Mouse (Mus musculus) liver, embryonic 12.5 days (tissue): ENCODE measurements around the gene Tmem60. TPM values are rescaled to one million over a fixed set of nuclear protein-coding genes. Genes with fewer than 3 reads are reported as not detected.
A peak's percentile ranks its signal among the peaks of the same experiment; 100 is the strongest.

Experiments
- ATAC-seq: fragments of 200-750 bp; cut with Nextera tagmentation; 2 replicates; pipeline ENCODE4 v1.8.0; 2017; ENCODE audit warnings: moderate number of reproducible peaks, mild to moderate bottlenecking, moderate library complexity
- H3K27ac ChIP-seq: fragments of 300-500 bp; sonication (generic); 2 replicates; pipeline ENCODE4 v1.5.1; 2016; ENCODE audit warnings: mild to moderate bottlenecking
- H3K27me3 ChIP-seq: fragments of 300-500 bp; sonication (generic); replicated peaks from 2 replicates; pipeline ENCODE4 v1.6.1; 2016; ENCODE audit warnings: mild to moderate bottlenecking, moderate library complexity
- H3K36me3 ChIP-seq: fragments of 300-500 bp; sonication (generic); 2 replicates; pipeline ENCODE4 v1.6.1; 2016; ENCODE audit warnings: mild to moderate bottlenecking, moderate library complexity
- H3K4me1 ChIP-seq: fragments of 300-500 bp; sonication (generic); 2 replicates; pipeline ENCODE4 v1.6.1; 2016
- H3K4me2 ChIP-seq: fragments of 300-500 bp; sonication (generic); 2 replicates; pipeline ENCODE4 v1.6.1; 2016; ENCODE audit warnings: mild to moderate bottlenecking, moderate library complexity
- H3K4me3 ChIP-seq: fragments of 300-500 bp; sonication (generic); 2 replicates; pipeline ENCODE4 v1.5.1; 2016; ENCODE audit warnings: mild to moderate bottlenecking, moderate library complexity
- H3K9ac ChIP-seq: fragments of 300-500 bp; sonication (generic); 2 replicates; pipeline ENCODE4 v1.6.1; 2016; ENCODE audit warnings: mild to moderate bottlenecking, moderate library complexity
- H3K9me3 ChIP-seq: fragments of 300-500 bp; sonication (generic); replicated peaks from 2 replicates; pipeline ENCODE4 v1.6.1; 2016; ENCODE audit warnings: mild to moderate bottlenecking, moderate library complexity
- WGBS: fragments of 180-500 bp; shearing (Covaris S2); methylation state at CpG from one replicate; pipeline ENCODE4 v1.1.7; 2016; ENCODE audit not compliant: insufficient replicate concordance; 5-methylcytosine and 5-hydroxymethylcytosine counted together
- polyA plus RNA-seq: library from polyadenylated mRNA; unstranded; fragments of >200 nt; fragmentation: Nextera tagmentation; extraction: Ambion mirVana; gene quantifications from 2 replicates; pipeline ENCODE4 v1.2.1, GENCODE M21; 2016

The Tmem60 gene
- polyA plus RNA-seq, result 38.2 and 42.6 TPM in 2 replicates

DNA sequence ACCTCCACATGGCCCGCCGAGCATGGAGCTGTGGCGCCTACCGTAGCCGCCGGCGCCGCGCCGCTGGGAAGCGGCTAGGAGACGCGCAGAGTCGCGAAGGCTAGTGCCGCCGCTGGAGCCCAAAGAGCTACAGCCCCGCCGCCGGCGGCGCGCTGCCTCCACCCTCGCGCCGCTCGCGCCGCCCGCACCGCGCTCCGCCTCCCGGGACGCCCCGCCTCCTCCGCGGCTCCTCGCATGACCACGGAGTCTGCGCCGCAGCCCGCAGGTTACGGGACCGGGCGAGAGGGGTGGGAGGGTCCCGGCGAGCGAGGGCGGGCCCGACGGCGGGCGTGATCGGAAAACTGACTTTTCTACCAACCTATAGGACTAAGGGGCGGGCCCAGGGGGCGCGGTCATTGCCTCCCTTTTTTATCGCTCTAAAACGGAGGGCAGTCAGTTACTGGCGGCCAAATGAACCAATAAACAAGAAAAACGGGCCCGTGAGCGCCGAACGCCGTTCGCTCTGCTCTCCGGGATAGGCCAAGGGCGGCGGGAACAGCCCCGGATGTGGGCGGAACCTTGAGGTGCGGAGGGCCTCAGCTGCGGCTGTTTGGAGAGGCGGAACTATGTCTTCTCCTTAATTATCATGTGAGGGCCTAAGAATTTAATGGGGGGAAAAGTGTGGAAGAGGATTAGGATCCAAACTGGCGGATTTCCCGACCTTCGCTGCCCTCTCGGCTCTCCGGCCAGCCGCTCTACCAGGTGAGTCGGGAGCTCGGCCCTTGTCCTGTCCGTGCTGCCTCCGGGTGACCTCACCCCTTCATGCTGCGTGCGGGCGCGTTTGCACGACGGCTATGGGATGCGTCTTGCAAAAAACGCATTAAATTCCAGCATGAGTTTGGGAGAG, at the start of gene Tmem60, which contains the start of gene Phtf2:
Gene Tmem60, plus strand, starts transcription at position 277 of the 886 bp plus-strand sequence.
Gene Phtf2, minus strand, starts transcription at position 210 of the 886 bp plus-strand sequence.
- peak; percentile 98 for ATAC-seq
- Histone ChIP-seq H3K27me3 (no peaks in the 10 kb centered on the region), H3K4me2 (peak within 1 kb of the TSS; percentile 90), H3K4me3 (peak within 1 kb of the TSS; percentile 91), H3K27ac (peak within 1 kb of the TSS; percentile 97), H3K9ac (peak within 1 kb of the TSS; percentile 93), H3K36me3 (peaks cover 16% of the 10 kb centered on the region), H3K4me1 (peaks cover 57% of the 10 kb centered on the region), H3K9me3 (no peaks in the 10 kb centered on the region)
- 1% methylated on average over 68 of the region's 94 CpGs for WGBS

DNA sequence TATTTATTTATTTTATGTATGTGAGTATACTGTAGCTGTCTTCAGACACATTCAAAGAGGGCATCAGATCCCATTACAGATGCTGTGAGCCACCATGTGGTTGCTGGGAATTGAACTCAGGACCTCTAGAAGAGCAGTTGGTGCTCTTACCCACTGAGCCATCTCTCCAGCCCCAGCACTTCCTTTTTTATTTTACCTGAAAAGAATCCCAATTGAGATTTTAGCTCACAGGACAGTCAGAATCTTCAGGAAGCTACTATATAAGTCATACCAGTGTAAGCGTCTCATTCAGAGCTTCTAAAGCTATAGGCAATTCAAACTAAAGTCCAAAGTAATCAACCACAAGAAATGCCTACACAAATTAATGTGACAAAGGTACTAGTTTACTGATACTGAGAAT, 47.6 kb upstream of the Tmem60 start:
- Histone ChIP-seq H3K4me3 (no peak overlapping the region), H3K9ac (no peak overlapping the region), H3K27ac (no peak overlapping the region), H3K9me3 (no peaks in the 10 kb centered on the region), H3K27me3 (no peaks in the 10 kb centered on the region), H3K36me3 (peaks cover 8% of the 10 kb centered on the region; the same call in 1 of the 2 replicates), H3K4me1 (no peaks in the 10 kb centered on the region), H3K4me2 (no peak overlapping the region)
- no peak for ATAC-seq
- 81% methylated on average over 1 of the region's 1 CpGs for WGBS

DNA sequence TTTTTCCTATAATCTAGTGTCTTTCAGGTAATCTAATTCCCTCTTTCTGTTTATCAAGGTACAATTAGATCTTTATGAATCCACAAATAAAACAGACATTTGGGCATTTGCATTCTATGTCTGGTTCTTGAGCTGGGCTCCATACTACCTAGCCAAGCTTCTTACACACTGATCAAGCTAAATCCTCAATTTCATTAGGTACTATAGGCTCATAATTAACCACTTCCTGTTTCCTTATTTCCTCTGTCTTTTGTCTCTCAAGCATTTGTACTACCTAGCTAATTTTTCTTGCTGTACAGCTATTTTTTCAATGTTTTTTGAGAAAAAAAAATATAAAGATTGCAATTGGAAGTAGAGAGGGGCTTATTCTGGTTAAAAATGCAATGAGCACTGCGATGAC, 44.9 kb upstream of the Tmem60 start:
- Histone ChIP-seq H3K4me3 (no peak overlapping the region), H3K9ac (no peak overlapping the region), H3K4me2 (no peak overlapping the region), H3K27me3 (no peaks in the 10 kb centered on the region), H3K36me3 (peaks cover 8% of the 10 kb centered on the region; the same call in 1 of the 2 replicates), H3K27ac (no peak overlapping the region), H3K9me3 (no peaks in the 10 kb centered on the region), H3K4me1 (no peaks in the 10 kb centered on the region)
- no peak for ATAC-seq
- WGBS, result 92% methylated on average over 1 of the region's 1 CpGs

DNA sequence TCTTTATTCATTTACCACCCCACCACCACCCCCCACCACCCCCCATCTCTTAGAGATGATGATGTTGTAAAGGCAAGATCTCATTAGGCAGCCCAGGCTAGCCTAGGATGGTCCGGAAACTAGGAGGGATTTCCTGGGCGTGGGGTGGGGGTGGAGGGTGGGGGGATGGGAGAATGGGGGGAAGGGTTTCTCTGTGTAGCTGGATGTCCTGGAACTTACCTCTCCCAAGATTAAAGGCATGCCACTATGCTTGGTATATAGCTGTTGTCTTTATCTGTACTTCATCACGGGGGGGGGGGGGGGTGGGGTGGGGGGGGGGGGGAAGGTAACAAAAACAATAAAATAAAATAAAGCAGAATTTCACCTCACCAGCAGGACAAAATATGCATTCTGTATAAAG, 38.6 kb upstream of the Tmem60 start:
- no peaks in the 10 kb centered on the region for H3K9me3 ChIP-seq
- H3K27ac ChIP-seq, result no peak overlapping the region
- H3K9ac ChIP-seq, result no peak overlapping the region
- no peaks in the 10 kb centered on the region for H3K27me3 ChIP-seq
- H3K4me3 ChIP-seq, result no peak overlapping the region
- H3K36me3 ChIP-seq, result no peaks in the 10 kb centered on the region
- WGBS, result 54% methylated on average over 2 of the region's 3 CpGs
- ATAC-seq, result no peak
- no peak overlapping the region for H3K4me2 ChIP-seq
- H3K4me1 ChIP-seq, result peaks cover 25% of the 10 kb centered on the region

DNA sequence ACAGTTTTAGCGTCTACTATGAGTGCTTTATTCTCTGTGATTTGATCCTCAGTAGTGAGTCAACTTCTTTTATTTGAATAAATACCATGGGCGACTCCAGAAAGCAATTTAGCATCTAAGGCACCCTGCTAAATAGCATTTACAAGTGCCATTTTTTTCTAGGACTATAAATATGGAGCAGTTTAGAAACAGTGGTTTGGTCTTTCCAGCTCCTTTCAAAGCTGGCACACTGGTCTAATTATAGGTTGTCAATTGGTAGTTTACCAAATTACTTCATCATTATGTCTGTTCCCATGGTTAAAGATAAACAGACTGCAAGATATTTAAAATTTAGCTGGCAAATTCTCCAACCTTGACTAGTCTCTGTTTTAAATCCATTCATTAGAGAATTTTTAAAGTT, 38.2 kb upstream of the Tmem60 start:
- WGBS, result 73% methylated on average over 2 of the region's 2 CpGs

DNA sequence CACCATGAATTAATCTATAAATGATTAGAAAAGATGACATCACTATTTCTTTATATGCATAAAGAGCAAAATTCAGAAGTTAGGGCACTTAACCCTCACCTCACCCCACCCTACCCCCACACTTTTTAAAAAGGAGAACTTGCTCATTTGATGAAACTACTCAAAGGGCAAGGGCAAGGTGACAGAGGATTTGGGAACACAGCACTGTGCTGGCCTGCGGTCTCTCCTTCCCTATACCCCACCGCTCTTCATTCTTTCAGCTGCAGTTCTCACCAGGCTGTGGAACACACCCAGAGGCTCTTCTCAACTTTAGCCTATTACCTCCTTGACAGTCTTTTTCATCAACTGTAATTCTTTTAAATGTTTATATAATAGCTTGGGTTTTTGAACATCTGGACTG, 35.0 kb upstream of the Tmem60 start:
- WGBS, result 89% methylated on average over 2 of the region's 2 CpGs
- H3K4me2 ChIP-seq, result no peak overlapping the region
- no peaks in the 10 kb centered on the region for H3K9me3 ChIP-seq
- no peaks in the 10 kb centered on the region for H3K36me3 ChIP-seq
- no peak overlapping the region for H3K9ac ChIP-seq
- H3K27me3 ChIP-seq, result no peaks in the 10 kb centered on the region
- no peak for ATAC-seq
- no peak overlapping the region for H3K4me3 ChIP-seq
- peaks cover 25% of the 10 kb centered on the region for H3K4me1 ChIP-seq
- H3K27ac ChIP-seq, result no peak overlapping the region

More for the DNA sequence above, 38.2 kb upstream of the Tmem60 start:
- Histone ChIP-seq H3K9me3 (no peaks in the 10 kb centered on the region), H3K27ac (no peak overlapping the region), H3K4me1 (peaks cover 25% of the 10 kb centered on the region), H3K27me3 (no peaks in the 10 kb centered on the region), H3K36me3 (no peaks in the 10 kb centered on the region), H3K4me2 (no peak overlapping the region), H3K9ac (no peak overlapping the region), H3K4me3 (no peak overlapping the region)
- no peak for ATAC-seq

DNA sequence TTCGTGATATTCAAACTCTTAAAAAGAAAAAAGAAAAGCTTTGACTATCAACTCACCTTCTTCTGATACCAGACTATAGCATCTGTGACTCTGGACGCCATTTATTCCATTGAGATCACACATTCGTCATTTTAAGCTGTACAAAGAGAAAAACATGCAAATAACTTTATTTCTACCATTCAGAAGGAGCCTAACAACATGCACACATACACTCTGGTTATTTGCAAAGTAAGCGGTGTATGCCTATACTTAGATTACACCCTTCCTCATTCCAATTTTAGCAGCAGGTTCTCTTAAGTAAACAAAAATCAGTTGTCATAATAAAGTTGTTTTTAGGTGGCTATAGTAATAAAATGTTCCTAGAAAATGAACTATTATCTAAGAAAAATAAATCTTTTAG, 26.9 kb upstream of the Tmem60 start:
- no peak overlapping the region for H3K4me3 ChIP-seq

DNA sequence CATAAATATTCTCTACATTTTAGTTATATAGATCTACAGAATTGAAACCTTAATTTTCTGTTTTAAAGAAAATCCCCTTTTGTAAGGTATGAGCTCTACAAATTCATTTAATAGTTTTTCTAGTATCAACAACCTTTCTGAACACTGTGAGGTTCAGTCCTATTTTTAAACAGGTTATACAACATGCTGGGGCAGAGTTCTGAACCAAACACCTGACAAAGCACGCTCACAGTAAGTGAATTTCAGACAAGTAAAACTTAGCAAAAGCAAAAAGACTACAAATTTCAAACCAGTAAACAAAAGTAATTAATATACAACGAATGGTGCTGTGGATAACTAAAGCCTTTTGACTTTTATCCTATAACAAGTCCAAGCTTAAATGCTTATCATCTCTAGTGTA, 23.6 kb upstream of the Tmem60 start:
- peaks cover 8% of the 10 kb centered on the region for H3K36me3 ChIP-seq
- WGBS, result 79% methylated on average over 2 of the region's 2 CpGs
- no peaks in the 10 kb centered on the region for H3K4me1 ChIP-seq
- no peaks in the 10 kb centered on the region for H3K27me3 ChIP-seq
- no peak overlapping the region for H3K4me2 ChIP-seq
- H3K9ac ChIP-seq, result no peak overlapping the region
- no peak for ATAC-seq
- H3K4me3 ChIP-seq, result no peak overlapping the region
- no peaks in the 10 kb centered on the region for H3K9me3 ChIP-seq
- H3K27ac ChIP-seq, result no peak overlapping the region

More for the DNA sequence above, 26.9 kb upstream of the Tmem60 start:
- Histone ChIP-seq H3K36me3 (peaks cover 11% of the 10 kb centered on the region), H3K27me3 (no peaks in the 10 kb centered on the region), H3K27ac (no peak overlapping the region), H3K9ac (no peak overlapping the region), H3K4me1 (no peaks in the 10 kb centered on the region), H3K9me3 (no peaks in the 10 kb centered on the region), H3K4me2 (no peak overlapping the region)
- no peak for ATAC-seq
- WGBS, result 75% methylated on average over 4 of the region's 4 CpGs

DNA sequence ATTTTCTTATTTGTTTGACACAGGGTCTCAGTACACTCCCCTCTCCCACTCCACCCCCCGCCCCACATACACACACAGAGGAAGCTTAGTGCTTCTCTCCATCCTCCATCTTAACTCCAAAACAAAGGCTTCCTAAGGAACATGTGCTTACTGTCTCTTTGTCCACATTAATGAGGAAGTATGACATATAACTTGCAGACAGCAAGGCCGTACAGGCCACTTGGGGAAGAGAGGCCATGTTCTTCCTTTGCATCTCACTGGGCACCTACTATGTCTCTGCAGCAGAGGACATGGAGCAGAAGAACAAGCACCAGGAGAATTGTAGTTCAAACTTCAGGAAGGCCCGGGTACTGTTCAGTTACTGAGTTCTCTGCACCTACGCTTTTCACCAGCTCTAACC, 21.4 kb upstream of the Tmem60 start:
- 83% methylated on average over 4 of the region's 4 CpGs for WGBS
- Histone ChIP-seq H3K9me3 (no peaks in the 10 kb centered on the region), H3K27ac (no peak overlapping the region), H3K9ac (no peak overlapping the region), H3K36me3 (peaks cover 8% of the 10 kb centered on the region), H3K4me2 (no peak overlapping the region), H3K27me3 (no peaks in the 10 kb centered on the region), H3K4me1 (peaks cover 5% of the 10 kb centered on the region; the same call in 1 of the 2 replicates), H3K4me3 (no peak overlapping the region)
- ATAC-seq, result no peak

DNA sequence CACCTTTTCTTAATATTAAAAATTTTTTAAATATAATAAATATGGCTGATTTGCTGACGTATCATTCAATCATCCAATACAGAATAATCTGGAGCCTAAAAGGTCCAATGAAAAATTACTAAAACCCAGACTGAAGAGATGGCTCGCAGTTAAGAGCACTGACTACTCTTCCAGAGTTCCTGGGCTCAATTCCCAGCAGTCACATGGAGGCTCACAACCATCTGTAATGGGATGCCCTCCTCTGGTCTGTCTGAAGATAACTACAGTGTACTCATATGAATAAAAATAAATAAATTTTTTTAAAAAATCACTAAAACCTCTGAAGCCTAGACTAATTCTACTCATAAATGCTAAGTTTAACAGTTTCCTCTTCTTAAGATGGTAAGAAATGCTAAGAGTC, 20.1 kb upstream of the Tmem60 start:
- Histone ChIP-seq H3K4me2 (no peak overlapping the region), H3K36me3 (peaks cover 8% of the 10 kb centered on the region), H3K27me3 (no peaks in the 10 kb centered on the region), H3K27ac (no peak overlapping the region), H3K9me3 (no peaks in the 10 kb centered on the region), H3K9ac (no peak overlapping the region), H3K4me3 (no peak overlapping the region), H3K4me1 (peaks cover 5% of the 10 kb centered on the region; the same call in 1 of the 2 replicates)
- no peak for ATAC-seq
- 85% methylated on average over 2 of the region's 2 CpGs for WGBS

DNA sequence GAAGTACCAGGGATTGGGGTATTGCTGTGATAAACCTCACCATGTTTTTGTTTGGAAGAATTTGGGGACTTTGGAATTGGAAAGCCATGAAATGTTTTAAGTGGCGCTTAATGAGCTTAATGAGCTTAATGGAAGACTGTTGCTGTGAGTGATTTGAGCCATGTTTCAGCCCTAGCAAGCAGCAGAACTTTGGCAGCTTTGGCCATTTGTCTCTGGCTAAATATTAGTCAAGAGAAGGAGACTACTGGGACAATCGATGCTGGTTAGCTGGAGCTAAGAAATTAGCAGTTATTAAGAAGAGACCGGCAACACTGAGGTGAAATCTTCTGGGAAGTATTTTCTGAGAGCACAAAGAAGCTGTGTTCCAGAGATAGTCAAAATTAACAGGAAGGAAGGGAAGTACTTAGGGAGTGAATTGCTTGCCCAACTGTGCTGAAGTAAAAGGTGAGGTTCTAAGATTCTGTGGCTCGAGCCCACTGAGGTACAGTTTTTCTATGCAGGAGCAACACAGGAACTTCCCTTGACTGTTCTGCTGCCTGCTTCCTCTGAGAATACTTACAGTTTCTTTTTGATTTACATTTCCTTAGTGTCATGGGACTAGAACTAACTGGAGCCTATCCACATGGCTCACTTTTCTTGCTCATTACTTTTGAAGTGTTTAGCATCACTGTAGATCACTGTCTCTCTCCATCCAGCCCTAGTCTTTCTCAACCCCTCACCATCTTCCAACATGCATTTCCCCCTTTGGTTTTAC, 17.6 kb upstream of the Tmem60 start:
- no peak overlapping the region for H3K9ac ChIP-seq
- no peak for ATAC-seq
- H3K4me1 ChIP-seq, result peaks cover 7% of the 10 kb centered on the region; the same call in 1 of the 2 replicates
- 60% methylated on average over 4 of the region's 4 CpGs for WGBS
- no peak overlapping the region for H3K4me3 ChIP-seq
- peaks cover under 1% of the 10 kb centered on the region; the same call in 1 of the 2 replicates for H3K36me3 ChIP-seq
- H3K27ac ChIP-seq, result 0 out of 2 replicates have a peak overlapping the region, but pooled peaks have one; percentile 20
- H3K27me3 ChIP-seq, result no peaks in the 10 kb centered on the region
- H3K9me3 ChIP-seq, result no peaks in the 10 kb centered on the region
- no peak overlapping the region for H3K4me2 ChIP-seq

DNA sequence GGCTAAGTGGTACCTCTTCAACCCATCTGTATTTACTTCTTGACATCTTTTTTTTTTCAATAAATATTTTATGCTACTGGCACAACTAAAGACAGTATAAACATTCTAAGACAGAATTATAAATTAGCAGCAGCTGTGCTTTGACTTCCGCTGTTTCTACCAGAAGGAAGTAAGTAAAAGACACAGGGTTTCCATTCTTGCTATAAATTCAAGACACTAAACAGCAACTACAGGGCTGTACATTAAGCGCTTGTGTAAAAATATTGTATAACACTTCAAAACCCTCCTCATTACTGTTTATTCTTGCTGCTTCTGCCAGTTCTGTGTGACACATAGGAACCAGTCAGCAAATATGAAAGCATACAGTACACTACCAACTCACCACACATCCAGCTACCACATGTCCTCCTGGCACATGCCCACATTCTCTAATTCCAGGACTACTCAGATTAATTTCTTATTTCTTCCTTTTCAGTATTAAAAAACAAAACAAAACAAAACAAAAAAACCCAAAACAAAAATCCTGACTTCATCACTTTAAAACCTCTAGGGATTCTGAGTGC, 16.7 kb upstream of the Tmem60 start:
- Histone ChIP-seq H3K4me2 (no peak overlapping the region), H3K9ac (no peak overlapping the region), H3K4me1 (peaks cover 12% of the 10 kb centered on the region), H3K27ac (no peak overlapping the region), H3K4me3 (no peak overlapping the region), H3K9me3 (no peaks in the 10 kb centered on the region), H3K36me3 (no peaks in the 10 kb centered on the region), H3K27me3 (no peaks in the 10 kb centered on the region)
- ATAC-seq, result no peak
- WGBS, result 86% methylated on average over 2 of the region's 2 CpGs
